Mouse (Mus musculus): ENCODE results near the gene Mrpl48.
"Not testable (repeated sequence)": the region's sequence is repeated elsewhere in the genome, so short reads cannot be mapped to it uniquely, and the experiment has no call there.

The Mrpl48 gene

GRCm38 (mm10) chr7:100607214-100608129 is 629 bp downstream of the Mrpl48 start, which contains the start of gene Rab6a:
Rab6a (plus strand) TSS chr7:100607410.
- POLR2A ChIA-PET: interaction anchor here (0.5 to 5.5 kb wide), 49 partner anchors 9 to 1840 kb away, joined by 3 to 23 read pairs (median 4); partner anchors contain the start of genes Fam168a (in 2 of the 4), Coa4 (in 1 of the 4), Pgm2l1 (in 1 of the 4) and Plekhb1 (in 1 of the 4)
- CTCF ChIA-PET: interaction anchor here in 2 of 4 experiments (0.6 to 1.0 kb wide), 2 partner anchors 14 kb away, joined by 3 to 6 read pairs; no protein-coding TSS in a partner anchor

GRCm38 (mm10) chr7:100600211-100600610 is 7.9 kb downstream of the Mrpl48 start:
- ChIA-PET POLR2A (interaction anchor here (0.6 to 1.8 kb wide), 8 partner anchors 9 to 267 kb away, joined by 3 to 10 read pairs (median 6); no protein-coding TSS in a partner anchor), CTCF (interaction anchor here in 2 of 4 experiments (0.6 to 1.6 kb wide), 5 partner anchors 63 to 908 kb away, joined by 3 to 4 read pairs (median 3); no protein-coding TSS in a partner anchor)

DNA sequence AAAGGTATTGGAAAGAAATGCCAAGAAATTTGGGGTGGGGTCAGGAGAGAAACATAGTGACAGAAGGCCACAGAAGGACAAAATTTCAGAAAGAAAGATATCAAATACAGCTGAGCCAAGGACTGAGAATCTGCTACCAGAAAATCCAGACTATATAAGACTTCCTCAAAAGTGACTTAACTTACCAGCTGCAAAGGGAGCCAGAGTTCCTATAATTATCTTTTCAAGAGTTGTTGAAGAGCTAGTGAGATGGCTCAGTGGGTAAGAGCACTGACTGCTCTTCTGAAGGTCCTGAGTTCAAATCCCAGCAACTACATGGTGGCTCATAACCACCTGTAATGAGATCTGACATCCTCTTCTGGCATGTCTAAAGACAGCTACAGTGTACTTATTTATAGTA is 14.8 kb downstream of the Mrpl48 start:
- CTCF ChIA-PET: no interaction called here

DNA sequence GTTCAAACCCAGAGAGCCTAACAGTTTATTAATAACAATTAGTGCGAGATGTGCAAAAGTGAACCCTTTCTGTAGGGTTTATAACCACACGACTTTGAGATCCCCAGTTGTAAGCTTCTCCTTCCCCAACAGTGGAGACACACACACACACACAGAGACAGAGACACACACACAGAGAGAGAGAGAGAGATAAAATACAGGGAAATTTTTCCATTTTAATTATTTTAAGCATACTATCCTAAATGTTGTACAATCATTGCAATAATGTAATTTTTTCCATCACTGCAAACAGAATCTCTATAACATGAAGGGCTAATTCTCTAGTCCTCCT is 16.6 kb downstream of the Mrpl48 start:
- ChIA-PET POLR2A (interaction anchor here in 3 of 4 experiments (0.6 to 2.2 kb wide), 21 partner anchors 8 to 470 kb away, joined by 3 to 13 read pairs (median 6); partner anchors contain the start of genes Rab6a (in 3 of the 3), Mrpl48 (in 2 of the 3) and Ucp2 (in 1 of the 3)), CTCF (interaction anchor here in 2 of 4 experiments (0.8 to 1.1 kb wide), 2 partner anchors 9 to 71 kb away, joined by 3 to 4 read pairs; no protein-coding TSS in a partner anchor)

More for the DNA sequence above, 14.8 kb downstream of the Mrpl48 start:
- POLR2A ChIA-PET: interaction anchor here in 3 of 4 experiments (0.6 to 1.9 kb wide), 6 partner anchors 11 to 84 kb away, joined by 3 to 5 read pairs (median 4); partner anchors contain the start of gene Rab6a (in 1 of the 3)

GRCm38 (mm10) chr7:100590845-100591521 is 17.1 kb downstream of the Mrpl48 start:
- POLR2A ChIA-PET: interaction anchor here in 3 of 4 experiments (0.6 to 2.2 kb wide), 23 partner anchors 8 to 469 kb away, joined by 3 to 13 read pairs (median 5); partner anchors contain the start of genes Rab6a (in 3 of the 3), Mrpl48 (in 2 of the 3) and Ucp2 (in 1 of the 3)
- CTCF ChIA-PET: interaction anchor here in 2 of 4 experiments (0.8 to 1.1 kb wide), 2 partner anchors 8 to 70 kb away, joined by 3 to 4 read pairs; no protein-coding TSS in a partner anchor

GRCm38 (mm10) chr7:100590504-100590844 is 17.6 kb downstream of the Mrpl48 start:
- CTCF ChIA-PET: interaction anchor here in 1 of 4 experiments (1.1 kb wide), 1 partner anchor 8 kb away, joined by 4 read pairs; no protein-coding TSS in a partner anchor
- POLR2A ChIA-PET: interaction anchor here in 3 of 4 experiments (0.6 to 2.2 kb wide), 16 partner anchors 8 to 469 kb away, joined by 3 to 13 read pairs (median 6); partner anchors contain the start of genes Rab6a (in 2 of the 3), Mrpl48 (in 1 of the 3) and Ucp2 (in 1 of the 3)

DNA sequence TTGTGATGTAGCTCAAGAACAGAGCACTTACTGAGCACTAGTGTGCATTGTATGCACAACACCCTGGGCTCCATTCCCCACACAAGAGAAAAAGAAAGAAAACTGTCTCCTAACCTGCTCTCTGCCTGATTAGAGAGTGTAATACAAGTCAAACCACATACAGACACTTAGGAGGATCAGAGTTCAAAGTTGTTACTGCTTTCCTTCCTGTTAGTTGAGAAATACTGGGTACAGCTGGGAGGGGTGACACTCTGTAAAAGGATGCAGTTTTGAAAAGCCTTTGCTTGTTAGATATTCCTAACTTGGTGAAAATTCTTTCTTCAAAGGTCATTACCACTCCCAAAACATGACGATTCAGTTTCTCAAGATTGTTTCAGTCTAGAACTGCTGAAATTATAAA is 18.3 kb downstream of the Mrpl48 start:
- ChIA-PET CTCF (interaction anchor here in 1 of 4 experiments (0.9 kb wide), 1 partner anchor 61 kb away, joined by 4 read pairs; no protein-coding TSS in a partner anchor), POLR2A (interaction anchor here in 3 of 4 experiments (0.6 to 2.2 kb wide), 9 partner anchors 11 to 342 kb away, joined by 3 to 8 read pairs (median 4); partner anchors contain the start of genes Arhgef17 (in 1 of the 3) and Rab6a (in 1 of the 3))

- ChIA-PET CTCF (interaction anchor here in 1 of 4 experiments (1.0 kb wide), 1 partner anchor 8 kb away, joined by 4 read pairs; no protein-coding TSS in a partner anchor), POLR2A (interaction anchor here in 3 of 4 experiments (0.6 to 2.6 kb wide), 44 partner anchors 8 to 355 kb away, joined by 3 to 23 read pairs (median 4); partner anchors contain the start of genes Mrpl48 (in 2 of the 3), Rab6a (in 2 of the 3), Coa4 (in 1 of the 3) and Pgm2l1 (in 1 of the 3))
Measured at GRCm38 (mm10) chr7:100582727-100583236, 25.3 kb downstream of the Mrpl48 start.

DNA sequence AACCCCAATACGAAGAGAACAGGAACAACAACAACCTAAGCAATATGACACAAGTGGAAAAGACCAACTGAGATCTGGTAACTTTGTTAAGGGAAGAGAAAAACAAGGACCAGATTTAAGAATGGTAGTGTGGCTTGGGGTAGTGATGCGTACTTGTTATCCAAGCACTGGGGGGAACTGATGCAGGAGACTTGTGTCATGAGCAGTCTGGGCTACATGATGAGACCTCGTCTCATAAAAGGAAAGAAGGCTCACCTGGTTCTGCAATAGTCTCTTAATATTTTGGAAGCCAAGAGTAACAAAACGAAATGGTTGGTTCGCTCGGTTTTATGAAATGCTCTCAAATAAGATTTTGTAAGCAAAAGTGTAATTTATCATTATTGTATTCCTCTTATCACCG is 25.9 kb downstream of the Mrpl48 start:
- ChIA-PET POLR2A (interaction anchor here in 3 of 4 experiments (0.6 to 2.6 kb wide), 38 partner anchors 8 to 355 kb away, joined by 3 to 23 read pairs (median 5); partner anchors contain the start of genes Mrpl48 (in 2 of the 3), Rab6a (in 2 of the 3), Coa4 (in 1 of the 3) and Pgm2l1 (in 1 of the 3)), CTCF (interaction anchor here in 1 of 4 experiments (1.0 kb wide), 1 partner anchor 9 kb away, joined by 4 read pairs; no protein-coding TSS in a partner anchor)

DNA sequence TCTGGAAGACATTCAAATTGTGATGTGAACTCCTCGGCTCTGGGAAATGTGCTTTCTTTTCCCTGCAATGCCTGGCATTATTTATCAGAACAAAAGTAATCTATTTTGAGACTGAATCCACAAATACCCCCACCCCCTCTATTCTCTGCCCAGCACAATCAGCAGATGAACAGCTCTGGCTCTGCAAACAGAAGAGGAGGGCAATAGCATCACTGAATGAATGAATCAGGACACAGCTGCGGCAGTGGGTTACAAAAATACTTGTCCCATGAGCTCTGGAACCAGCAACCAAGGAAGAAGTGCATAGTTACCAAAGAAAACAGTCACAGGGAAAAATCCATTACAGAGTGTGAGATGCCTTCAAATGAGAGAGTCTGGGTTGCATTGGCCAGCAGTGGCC is 29.3 kb downstream of the Mrpl48 start:
- ChIA-PET CTCF (interaction anchor here in 1 of 4 experiments (2.2 kb wide), 1 partner anchor 58 kb away, joined by 9 read pairs; no protein-coding TSS in a partner anchor), POLR2A (interaction anchor here in 3 of 4 experiments (0.7 to 1.2 kb wide), 6 partner anchors 8 to 58 kb away, joined by 3 to 7 read pairs (median 3); partner anchors contain the start of gene Rab6a (in 1 of the 3))

DNA sequence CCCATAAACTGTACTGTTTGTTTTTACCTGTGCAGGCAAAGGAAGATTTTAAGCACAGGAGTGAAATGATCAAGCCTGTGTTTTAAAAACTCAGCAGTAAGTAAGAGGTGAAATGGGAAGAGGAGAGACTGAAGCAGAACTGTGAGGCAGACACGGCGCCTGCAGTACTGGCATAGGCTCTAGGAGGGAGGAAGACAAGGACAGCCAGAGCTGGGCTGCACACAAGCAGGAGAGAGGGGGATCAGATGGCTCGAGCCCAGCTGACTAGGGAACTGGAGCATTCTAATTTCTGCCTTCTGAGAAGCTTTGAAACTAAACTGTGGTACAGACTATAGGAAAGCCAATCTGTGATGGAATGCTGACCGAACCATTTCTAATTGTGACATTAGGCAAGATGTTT is 35.4 kb downstream of the Mrpl48 start:
- CTCF ChIA-PET: no interaction called here
- POLR2A ChIA-PET: interaction anchor here in 2 of 4 experiments (1.6 to 2.2 kb wide), 2 partner anchors 10 to 11 kb away, joined by 3 to 10 read pairs; no protein-coding TSS in a partner anchor

- CTCF ChIA-PET: no interaction called here
Measured at GRCm38 (mm10) chr7:100572061-100572460, 36.0 kb downstream of the Mrpl48 start.

GRCm38 (mm10) chr7:100570930-100571715 is 37.0 kb downstream of the Mrpl48 start:
- ChIA-PET CTCF (no interaction called here), POLR2A (interaction anchor here in 2 of 4 experiments (0.6 to 2.3 kb wide), 4 partner anchors 8 to 35 kb away, joined by 3 to 9 read pairs (median 5); no protein-coding TSS in a partner anchor)

More at GRCm38 (mm10) chr7:100572061-100572460, 36.0 kb downstream of the Mrpl48 start:
- POLR2A ChIA-PET: interaction anchor here in 1 of 4 experiments (1.3 to 1.6 kb wide), 2 partner anchors 11 to 12 kb away, joined by 3 to 5 read pairs; no protein-coding TSS in a partner anchor

GRCm38 (mm10) chr7:100569907-100570306 is 38.2 kb downstream of the Mrpl48 start:
- ChIA-PET POLR2A (interaction anchor here in 3 of 4 experiments (0.6 to 2.3 kb wide), 5 partner anchors 13 to 37 kb away, joined by 3 to 9 read pairs (median 3); no protein-coding TSS in a partner anchor), CTCF (interaction anchor here in 2 of 4 experiments (1.0 to 1.2 kb wide), 2 partner anchors 14 to 22 kb away, joined by 3 read pairs; no protein-coding TSS in a partner anchor)

GRCm38 (mm10) chr7:100567238-100567637 is 40.9 kb downstream of the Mrpl48 start:
- POLR2A ChIA-PET: not testable (repeated sequence)
- CTCF ChIA-PET: interaction anchor here in 1 of 4 experiments (1.3 kb wide), 1 partner anchor 118 kb away, joined by 3 read pairs; no protein-coding TSS in a partner anchor

All from embryonic stem cell, embryonic (primary cell).